Comparison of ENCODE assay signal across 42 mouse cellular contexts in the genomic region with DNA sequence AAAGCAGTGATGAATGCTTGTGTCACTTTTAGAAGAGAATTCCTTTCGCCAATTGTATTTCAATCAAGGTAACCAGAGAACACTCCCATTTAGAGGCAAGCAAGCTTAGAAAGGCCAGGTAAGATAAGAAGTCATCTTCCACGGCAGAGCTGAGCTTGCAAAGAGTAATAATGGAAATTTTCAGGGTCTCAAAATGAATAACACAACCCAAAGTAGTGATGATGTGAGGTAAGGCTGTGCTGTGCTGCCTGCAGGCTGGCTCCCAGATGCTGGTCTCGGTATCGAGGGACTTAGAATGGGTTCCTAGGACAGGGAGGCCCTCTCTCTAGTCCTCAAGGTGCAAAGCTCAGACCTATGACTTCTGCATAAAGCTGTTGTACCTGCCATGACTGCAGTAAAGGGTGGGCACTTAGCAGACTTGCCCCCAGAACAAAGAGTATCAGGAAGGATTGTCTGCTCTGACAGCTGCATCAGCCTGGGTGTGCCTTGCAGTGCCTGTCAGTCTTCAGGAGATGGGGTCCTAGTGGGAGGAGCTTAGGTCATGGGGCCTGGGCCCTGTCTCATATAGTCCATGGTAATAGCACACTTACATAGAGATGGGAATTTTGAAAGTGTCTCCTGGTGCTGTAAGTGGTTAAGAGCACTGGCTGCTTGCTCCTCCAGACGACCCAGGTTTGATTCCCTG. TPM values are rescaled to one million over a fixed set of nuclear protein-coding genes. Genes with fewer than 3 reads are reported as not detected.
"Had no signal": no experiment of that assay in that cellular context is flagged by ENCODE, and none has a peak within 500 bp of the region (broad histone marks: within the 10 kb centered on the region; RNA-seq: fewer than 3 reads in every experiment).

No protein-coding gene starts in this region.

- H3K36me3 ChIP-seq: heart, embryonic 10.5 days; heart, embryonic 12.5 days; hindbrain, embryonic 13.5 days; hindbrain, embryonic 15.5 days; kidney, embryonic 15.5 days; limb, embryonic 12.5 days; liver, embryonic 13.5 days had no signal

- H3K4me1 ChIP-seq: heart, embryonic 10.5 days; heart, embryonic 12.5 days; hindbrain, embryonic 13.5 days; hindbrain, embryonic 15.5 days; liver, embryonic 13.5 days had no signal

- H3K27me3 ChIP-seq: hindbrain, embryonic 15.5 days; liver, embryonic 13.5 days had no signal

- H3K9me3 ChIP-seq: heart, embryonic 10.5 days; hindbrain, embryonic 13.5 days; hindbrain, embryonic 15.5 days; kidney, embryonic 15.5 days; limb, embryonic 12.5 days; liver, embryonic 13.5 days had no signal

- H3K9ac ChIP-seq: heart, embryonic 12.5 days; hindbrain, embryonic 13.5 days; hindbrain, embryonic 15.5 days; kidney, embryonic 15.5 days; limb, embryonic 12.5 days; liver, embryonic 13.5 days had no signal

- H3K27ac ChIP-seq: heart, embryonic 10.5 days; hindbrain, embryonic 13.5 days; hindbrain, embryonic 15.5 days; hindbrain, postnatal 0 days; kidney, embryonic 15.5 days; kidney, postnatal 0 days; limb, embryonic 12.5 days; liver, embryonic 13.5 days had no signal

- ATAC-seq: hindbrain, postnatal 0 days; intestine, embryonic 16.5 days had no signal

- DNase-seq: gastrocnemius, postnatal 14 days; gastrocnemius, postnatal 36 days; heart, adult 18-20 months; heart, postnatal 14 days; heart, postnatal 36 days; kidney, adult 11 months; kidney, adult 2 months; kidney, adult 9 months; kidney, postnatal 14 days; kidney, postnatal 36 days; layer of hippocampus, adult 9-11 months; layer of hippocampus, postnatal 36 days; left cerebral cortex, postnatal 4 days; liver; liver, embryonic 13.5 days had no signal

- H3K4me3 ChIP-seq: heart, embryonic 10.5 days; heart, embryonic 12.5 days; hindbrain, embryonic 13.5 days; hindbrain, embryonic 15.5 days; kidney, embryonic 15.5 days; limb, embryonic 12.5 days; liver, embryonic 13.5 days had no signal

- H3K4me2 ChIP-seq: heart, embryonic 12.5 days; hindbrain, embryonic 13.5 days; hindbrain, embryonic 15.5 days; kidney, embryonic 15.5 days; limb, embryonic 12.5 days; liver, embryonic 11.5 days; liver, embryonic 13.5 days had no signal

RNA-seq across cellular contexts. Expression of a gene that starts 15.5 kb away (rescaled TPM):
- total RNA-seq: gastrocnemius, adult 18-20 months; gastrocnemius, adult 8-10 months; gastrocnemius, postnatal 14 days; gastrocnemius, postnatal 36 days; heart, adult 18-20 months; heart, adult 8-10 months; heart, postnatal 14 days; heart, postnatal 36 days; hematopoietic stem cell, adult 5-6 weeks; hindbrain, postnatal 0 days; layer of hippocampus, adult 18-20 months; layer of hippocampus, adult 8-10 months; layer of hippocampus, postnatal 14 days; layer of hippocampus, postnatal 36 days; left cerebral cortex, adult 18-20 months; left cerebral cortex, adult 8-10 months; left cerebral cortex, postnatal 10 days; left cerebral cortex, postnatal 25 days; left cerebral cortex, postnatal 4 days had no signal
- polyA plus RNA-seq: heart, embryonic 10.5 days; heart, embryonic 12.5 days; heart, embryonic 14.5 days; heart, embryonic 16.5 days; hindbrain, embryonic 11.5 days; hindbrain, embryonic 13.5 days; hindbrain, embryonic 15.5 days; hindbrain, postnatal 0 days; intestine, embryonic 14.5 days; intestine, embryonic 16.5 days; kidney, embryonic 15.5 days; kidney, postnatal 0 days; large intestine, adult 2 months; limb, embryonic 12.5 days; limb, embryonic 14.5 days; liver, embryonic 11.5 days; liver, embryonic 13.5 days had no signal
